Mouse (Mus musculus) kidney, adult 2 months (tissue): ENCODE data around the gene Itgav. TPM values are rescaled to one million over a fixed set of nuclear protein-coding genes. Genes with fewer than 3 reads are reported as not detected.

ENCODE experiments used
- DNase-seq: peaks from one replicate; pipeline ENCODE4 v3.0.0; 2021
- H3K27ac ChIP-seq: fragments of 200-500 bp; 2 replicates; pipeline ENCODE4 v1.5.1; 2012; ENCODE audit warnings: low read depth, low read length, control low read depth, inconsistent platforms; ENCODE audit not compliant: insufficient read depth
- H3K27me3 ChIP-seq: fragments of 200-500 bp; replicated peaks from 2 replicates; pipeline ENCODE4 v1.6.1; 2012; ENCODE audit warnings: mild to moderate bottlenecking, moderate library complexity, low read length, inconsistent platforms; ENCODE audit not compliant: control insufficient read depth, insufficient read depth
- H3K36me3 ChIP-seq: fragments of 200-500 bp; 2 replicates; pipeline ENCODE4 v1.6.1; 2012; ENCODE audit warnings: mild to moderate bottlenecking, moderate library complexity, low read length, inconsistent platforms; ENCODE audit not compliant: control insufficient read depth, insufficient read depth
- H3K4me1 ChIP-seq: fragments of 200-500 bp; 2 replicates; pipeline ENCODE4 v1.6.1; 2011; ENCODE audit warnings: low read length; ENCODE audit not compliant: control insufficient read depth, insufficient read depth
- H3K4me3 ChIP-seq: fragments of 200-500 bp; 2 replicates; pipeline ENCODE4 v1.5.1; 2011; ENCODE audit warnings: mild to moderate bottlenecking, low read depth, low read length, control low read depth; ENCODE audit not compliant: insufficient read depth
- CTCF ChIP-seq: fragments of 200-500 bp; conservative IDR thresholded peaks from 2 replicates; pipeline ENCODE4 v1.5.1; 2011; ENCODE audit warnings: low read depth, mild to moderate bottlenecking, control low read depth, low read length, moderate library complexity, mixed read lengths; ENCODE audit not compliant: insufficient read depth, insufficient read length
- POLR2A ChIP-seq: fragments of 200-500 bp; IDR thresholded peaks from one replicate; pipeline ENCODE4 v1.6.1; 2011; ENCODE audit warnings: low read depth, low read length, control low read depth
- WGBS: fragments of 180-500 bp; shearing (Covaris S2); methylation state at CpG from one replicate; pipeline ENCODE4 v1.1.7; 2018; 5-methylcytosine and 5-hydroxymethylcytosine counted together
- polyA plus RNA-seq: library from polyadenylated mRNA; depleted of rRNA; stranded (reverse); fragments of >200 nt; gene quantifications from 2 replicates; pipeline ENCODE4 v1.2.3, GENCODE M21; 2012; rRNA removed

Itgav gene
- polyA plus RNA-seq, 1 experiment: 75.9 TPM

DNA sequence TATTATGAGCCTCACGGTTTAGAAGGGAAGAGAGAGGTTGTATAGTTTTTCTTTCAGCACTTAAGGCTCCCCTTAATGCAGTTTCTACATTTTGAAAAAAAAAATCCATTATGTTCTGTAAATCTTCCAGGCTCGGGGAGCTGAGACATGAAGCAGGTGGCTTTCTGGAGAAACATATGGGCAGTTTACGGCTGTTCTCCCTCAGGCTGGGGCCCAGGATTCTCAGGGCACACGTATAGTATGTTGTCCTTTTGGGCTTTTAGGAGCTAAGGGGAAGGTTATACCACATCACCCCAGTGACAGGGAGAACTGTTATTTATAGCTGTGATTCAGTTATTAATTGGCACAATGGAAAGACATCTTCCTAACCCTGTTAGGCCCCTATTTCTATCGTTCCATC, 101.0 kb downstream of the Itgav start:
- H3K4me1 ChIP-seq: no peaks in the 10 kb centered on the region
- WGBS: 54% methylated on average over 5 of the region's 5 CpGs
- no peak overlapping the region for H3K27ac ChIP-seq

DNA sequence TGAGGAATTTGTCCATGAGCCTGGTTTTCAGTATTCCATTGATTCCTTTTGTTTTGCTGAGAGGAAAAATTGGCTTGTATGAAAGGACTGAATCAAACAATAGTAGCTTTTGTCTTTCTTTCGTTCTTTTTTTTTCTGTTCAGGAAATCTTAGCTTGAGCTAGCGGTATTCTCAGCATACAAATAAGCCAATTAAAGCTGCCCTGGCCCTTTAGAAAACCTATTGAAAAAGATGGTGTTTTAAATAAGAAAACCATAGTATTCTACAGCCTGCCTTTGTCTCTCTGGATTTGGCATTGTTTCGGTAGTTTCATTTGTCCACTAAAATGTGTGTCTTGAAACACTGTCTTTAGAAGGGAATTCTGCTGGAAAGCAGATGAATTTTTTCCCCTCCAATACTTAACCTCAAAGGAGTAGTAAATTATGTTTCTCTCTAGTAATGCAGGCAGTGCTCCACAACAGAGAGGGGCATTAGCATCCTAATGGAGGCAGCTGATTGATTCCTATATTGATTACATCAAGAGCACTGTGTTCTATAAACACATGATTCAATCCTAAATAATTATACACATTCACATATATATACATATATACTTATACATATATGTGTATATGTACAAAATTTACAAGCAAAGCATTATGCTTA, 104.8 kb downstream of the Itgav start:
- 72% methylated on average over 3 of the region's 3 CpGs for WGBS
- H3K4me3 ChIP-seq: no peak overlapping the region
- H3K4me1 ChIP-seq: no peaks in the 10 kb centered on the region
- DNase-seq: no peak
- no peak overlapping the region for H3K27ac ChIP-seq
- TF ChIP-seq CTCF (no peak), POLR2A (no peak)
- H3K27me3 ChIP-seq: no peaks in the 10 kb centered on the region
- no peaks in the 10 kb centered on the region for H3K36me3 ChIP-seq

More for the DNA sequence above, 101.0 kb downstream of the Itgav start:
- no peak for DNase-seq
- H3K4me3 ChIP-seq: no peak overlapping the region
- no peaks in the 10 kb centered on the region for H3K27me3 ChIP-seq
- TF ChIP-seq POLR2A (no peak), CTCF (no peak)
- no peaks in the 10 kb centered on the region for H3K36me3 ChIP-seq

DNA sequence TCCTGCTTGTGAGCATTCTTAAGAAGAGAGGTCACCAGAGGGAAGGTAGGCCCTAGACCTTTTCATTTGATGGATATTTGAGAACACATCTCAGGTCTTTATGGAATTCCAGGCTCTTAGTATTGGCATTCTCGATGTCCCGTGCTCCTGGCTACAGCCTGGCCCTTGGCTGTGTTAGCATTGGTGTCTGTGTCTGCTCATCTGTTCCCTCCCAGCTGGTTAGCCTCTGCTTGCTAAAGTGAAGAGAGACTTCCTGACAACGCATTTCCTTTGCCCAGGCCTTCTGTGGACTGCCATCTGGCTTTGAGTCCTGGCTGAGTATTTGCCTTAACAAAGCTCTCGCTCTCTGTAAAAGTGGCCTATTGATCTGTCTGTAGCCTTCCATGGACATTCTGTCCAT, 108.7 kb downstream of the Itgav start:
- H3K27me3 ChIP-seq: no peaks in the 10 kb centered on the region
- H3K27ac ChIP-seq: no peak overlapping the region
- H3K4me1 ChIP-seq: no peaks in the 10 kb centered on the region
- no peak overlapping the region for H3K4me3 ChIP-seq
- WGBS: 88% methylated on average over 4 of the region's 4 CpGs
- no peak for DNase-seq
- TF ChIP-seq POLR2A (no peak), CTCF (no peak)
- no peaks in the 10 kb centered on the region for H3K36me3 ChIP-seq

DNA sequence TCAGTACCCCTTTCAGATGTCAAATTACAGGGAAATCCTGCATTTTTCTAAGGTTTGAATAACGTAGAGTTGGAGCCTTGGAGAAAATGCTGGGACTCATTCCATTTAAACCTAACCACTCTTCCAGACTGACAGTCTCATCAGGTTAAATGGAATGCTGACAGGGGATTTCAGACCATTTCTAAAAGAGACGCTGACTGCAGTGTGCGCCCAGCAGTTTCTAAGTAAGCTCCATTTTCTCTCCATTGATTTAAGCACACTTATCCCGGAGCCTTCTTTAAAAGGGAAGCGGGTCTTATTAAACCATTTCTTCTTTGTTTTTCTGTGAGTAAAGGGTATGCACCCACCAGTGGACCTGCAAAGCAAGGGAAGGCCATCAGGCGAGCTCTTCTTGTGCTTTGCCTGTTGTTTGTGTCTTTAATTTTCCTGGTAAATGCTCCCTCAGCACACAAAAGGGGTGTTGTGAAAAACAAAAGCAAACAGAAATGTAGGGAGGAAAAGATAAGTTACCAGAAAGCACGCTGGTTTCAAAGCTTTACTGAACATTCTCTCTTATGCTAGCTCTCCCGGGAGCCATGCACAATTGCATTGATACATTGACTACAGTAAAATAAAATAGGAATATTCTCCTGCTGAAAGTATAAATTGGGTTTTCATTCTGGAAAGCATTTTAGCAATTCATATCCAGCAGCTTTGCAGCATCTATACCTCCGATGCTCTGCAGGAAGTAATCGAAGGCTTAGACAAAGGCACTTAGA, 111.3 kb downstream of the Itgav start:
- no peak for TF ChIP-seq CTCF
- TF ChIP-seq POLR2A: no peak
- no peak for DNase-seq
- no peaks in the 10 kb centered on the region for H3K36me3 ChIP-seq

DNA sequence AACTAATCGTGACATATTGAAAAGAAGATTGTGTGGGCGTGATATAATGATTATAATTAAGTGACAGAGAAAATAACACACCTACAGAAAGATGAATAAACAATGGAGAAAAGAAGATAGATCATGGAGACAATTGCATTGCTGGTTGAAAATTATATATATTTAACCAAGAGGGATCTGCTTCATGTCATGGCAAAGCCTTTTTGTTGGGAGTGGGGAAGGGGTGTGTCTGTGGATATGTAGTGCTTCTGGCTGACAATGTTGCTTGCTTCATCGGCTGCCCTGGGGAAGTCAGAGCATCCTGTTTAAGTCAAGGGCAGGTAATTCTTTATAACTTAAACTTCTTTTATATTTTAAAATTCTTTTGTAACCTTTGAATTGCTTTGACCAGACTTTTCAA, 124.3 kb downstream of the Itgav start:
- no peak overlapping the region for H3K4me3 ChIP-seq
- 85% methylated on average over 3 of the region's 3 CpGs for WGBS
- no peak for DNase-seq
- no peaks in the 10 kb centered on the region for H3K36me3 ChIP-seq
- H3K27me3 ChIP-seq: no peaks in the 10 kb centered on the region
- H3K27ac ChIP-seq: no peak overlapping the region
- no peaks in the 10 kb centered on the region for H3K4me1 ChIP-seq
- TF ChIP-seq CTCF: no peak
- TF ChIP-seq POLR2A: no peak

More for the DNA sequence above, 111.3 kb downstream of the Itgav start:
- Histone ChIP-seq H3K4me1 (no peaks in the 10 kb centered on the region), H3K27ac (no peak overlapping the region), H3K4me3 (no peak overlapping the region), H3K27me3 (no peaks in the 10 kb centered on the region)
- 86% methylated on average over 10 of the region's 10 CpGs for WGBS

DNA sequence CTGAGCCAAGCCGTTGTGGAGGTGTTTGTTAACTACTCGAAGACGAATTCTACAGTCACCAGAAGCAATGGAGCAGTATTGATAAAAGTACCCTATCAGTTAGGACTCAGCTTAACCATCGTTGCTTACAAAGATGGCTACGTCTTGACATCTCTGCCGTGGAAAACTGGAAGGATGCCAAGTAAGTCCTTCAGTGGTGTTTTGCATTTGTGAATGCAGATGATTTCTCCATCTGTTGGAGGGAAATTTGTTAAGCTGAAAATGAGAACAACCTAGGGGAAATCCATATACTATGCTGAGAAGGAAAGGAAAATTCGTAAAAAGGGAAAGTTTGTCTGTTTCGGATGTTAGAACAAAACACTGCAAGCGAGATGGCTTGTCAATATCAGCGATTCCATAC, 129.2 kb downstream of the Itgav start:
- TF ChIP-seq CTCF (no peak), POLR2A (no peak)
- no peak overlapping the region for H3K27ac ChIP-seq
- no peaks in the 10 kb centered on the region for H3K4me1 ChIP-seq
- 90% methylated on average over 10 of the region's 10 CpGs for WGBS
- no peak for DNase-seq
- H3K4me3 ChIP-seq: no peak overlapping the region
- H3K27me3 ChIP-seq: no peaks in the 10 kb centered on the region
- H3K36me3 ChIP-seq: no peaks in the 10 kb centered on the region

DNA sequence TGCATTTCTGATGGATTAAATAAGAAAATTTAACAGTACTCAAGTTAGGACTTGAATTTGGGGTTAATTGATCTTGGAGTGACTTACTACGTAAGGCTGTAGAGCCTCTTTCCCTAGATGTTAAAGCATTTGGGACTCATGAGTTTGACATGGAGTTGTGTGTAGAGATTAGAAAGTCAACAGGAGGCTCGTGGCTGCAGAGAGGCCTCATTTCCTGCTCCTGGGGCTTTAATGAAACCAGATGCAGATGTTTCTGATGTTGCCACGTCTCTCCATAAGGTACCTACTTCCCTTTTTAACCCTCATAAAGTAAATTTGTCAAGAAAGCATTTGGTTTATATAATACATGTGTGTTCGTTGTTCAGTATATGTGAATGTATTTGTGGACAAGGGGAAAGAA, 132.0 kb downstream of the Itgav start:
- no peak overlapping the region for H3K27ac ChIP-seq
- H3K4me1 ChIP-seq: no peaks in the 10 kb centered on the region
- no peaks in the 10 kb centered on the region for H3K36me3 ChIP-seq
- TF ChIP-seq CTCF: no peak
- no peak for TF ChIP-seq POLR2A
- 59% methylated on average over 4 of the region's 4 CpGs for whole genome bisulfite sequencing
- H3K4me3 ChIP-seq: no peak overlapping the region
- no peaks in the 10 kb centered on the region for H3K27me3 ChIP-seq
- DNase-seq: no peak

Other genes with a start within 250 kb of the Itgav start
- gene Zc3h15, start 80.0 kb upstream of the Itgav start, polyA plus RNA-seq: 15.3 and 25.2 TPM in 2 replicates
- gene Fam171b, start 88.2 kb downstream of the Itgav start, polyA plus RNA-seq: 0.11 and 0.17 TPM in 2 replicates
- not detected in 2 replicates for gene Zswim2, start 216.8 kb downstream of the Itgav start, polyA plus RNA-seq
- gene Gm13698, start 231.3 kb downstream of the Itgav start, polyA plus RNA-seq: not detected in 2 replicates
- gene Gm13693, start 237.1 kb downstream of the Itgav start, polyA plus RNA-seq: not detected in 2 replicates
- not detected in 2 replicates for gene Gm13695, start 242.9 kb downstream of the Itgav start, polyA plus RNA-seq
- gene Gm13696, start 248.7 kb downstream of the Itgav start, polyA plus RNA-seq: not detected in 2 replicates